ENCODE assay signal across 8 mouse cellular contexts in the genomic region with DNA sequence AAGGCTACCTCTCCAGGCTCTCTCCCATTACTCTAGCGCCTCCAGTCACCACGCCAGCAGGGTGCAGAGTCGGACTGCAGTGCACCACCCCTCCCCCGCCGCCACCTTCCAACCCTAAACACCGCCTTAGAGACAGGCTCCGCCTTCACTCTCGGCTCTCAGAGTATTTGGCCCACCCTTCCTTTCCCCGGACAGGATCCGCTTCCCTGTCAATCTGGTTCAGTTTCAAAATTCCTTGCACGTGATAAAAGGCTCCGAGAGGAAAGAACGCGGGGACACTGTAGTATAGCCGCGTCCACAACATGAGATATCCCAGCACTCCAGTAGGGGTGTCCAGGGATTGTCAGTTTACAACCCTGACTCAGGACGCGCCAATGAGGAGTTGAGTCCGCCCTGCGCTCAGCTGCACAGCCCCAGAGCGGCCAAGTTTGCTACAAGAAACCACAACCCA. TPM values are rescaled to one million over a fixed set of nuclear protein-coding genes. Genes with fewer than 3 reads are reported as not detected.
DNase-seq lines count a peak whose midpoint lies in the region; TF ChIP-seq lines count a peak whose summit lies in the region.
"Had no signal": no experiment of that assay in that cellular context is flagged by ENCODE, and none has a peak within 500 bp of the region (broad histone marks: within the 10 kb centered on the region; RNA-seq: fewer than 3 reads in every experiment).

No protein-coding gene starts in this region.

- TF ChIP-seq POLR2A in brain, embryonic 14.5 days (IDR thresholded peaks at IDR 0.05; ENCODE audit: borderline replicate concordance, extremely low read depth, insufficient read depth, insufficient read length, poor library complexity, severe bottlenecking) = no peak
- no peak for TF ChIP-seq POLR2A in embryonic fibroblast, embryonic 13.5 days (IDR thresholded peaks at IDR 0.05; ENCODE audit: low read depth, low read length)
- no peak for TF ChIP-seq POLR2A in small intestine, adult 2 months (IDR thresholded peaks at IDR 0.05; ENCODE audit: low read depth, low read length)

- TF ChIP-seq CTCF in brain, embryonic 14.5 days (IDR thresholded peaks at IDR 0.05; ENCODE audit: borderline replicate concordance, extremely low read depth, insufficient read depth, insufficient read length) = 0 out of 2 replicates have a peak, but pooled peaks have one; percentile 25
- peak; percentile 72; the same call in 1 of the 2 replicates for TF ChIP-seq CTCF in embryonic fibroblast, embryonic 13.5 days (IDR thresholded peaks at IDR 0.05; ENCODE audit: borderline replicate concordance, insufficient read depth, low read length)
- TF ChIP-seq CTCF in small intestine, adult 2 months (IDR thresholded peaks at IDR 0.05; ENCODE audit: extremely low read depth, insufficient read length, insufficient replicate concordance, low read depth, low read length) = no peak

- WGBS in small intestine, adult 2 months = under 1% methylated on average over 21 of the region's 21 CpGs

- intact Hi-C loops in left cerebral cortex, postnatal 4 days (cut with DNase I) = loop anchor here (5.0 to 10.0 kb wide), 2 partner anchors 139 to 503 kb away; no protein-coding TSS in a partner anchor

- DNase-seq in brain, embryonic 14.5 days (ENCODE audit: low read depth) = peak; percentile 88
- DNase-seq in heart, adult 8-10 months (ENCODE audit: low spot score) = peak; percentile 96
- peak; percentile 94 to 95 for DNase-seq in kidney, adult 8-10 months
- DNase-seq in left cerebral cortex, postnatal 4 days = peak; percentile 67
- DNase-seq in mesoderm, embryonic 11.5 days (ENCODE audit: low read depth, low spot score) = peak; percentile 83

- H3K4me1 ChIP-seq in embryonic fibroblast, embryonic 13.5 days (ENCODE audit: control insufficient read depth, insufficient read depth, low read length) = no peaks in the 10 kb centered on the region
- H3K4me1 ChIP-seq in small intestine, adult 2 months (ENCODE audit: control insufficient read depth, insufficient read depth, insufficient read length, low read length) = no peaks in the 10 kb centered on the region

- H3K36me3 ChIP-seq in small intestine, adult 2 months (ENCODE audit: control insufficient read depth, insufficient read depth, low read length) = no peaks in the 10 kb centered on the region

- H3K4me3 ChIP-seq in embryonic fibroblast, embryonic 13.5 days (ENCODE audit: insufficient read depth, low read length) = peak overlapping the region; percentile 54
- H3K4me3 ChIP-seq in small intestine, adult 2 months (ENCODE audit: low read depth, low read length) = peak overlapping the region; percentile 67

- H3K27me3 ChIP-seq in small intestine, adult 2 months (ENCODE audit: control insufficient read depth, insufficient read depth, low read length) = peaks cover 7% of the 10 kb centered on the region; the same call in 1 of the 2 replicates

- no peak overlapping the region for H3K27ac ChIP-seq in embryonic fibroblast, embryonic 13.5 days (ENCODE audit: insufficient read depth, low read length)
- peak overlapping the region; percentile 86 for H3K27ac ChIP-seq in small intestine, adult 2 months (ENCODE audit: insufficient read depth, low read depth, low read length)

RNA-seq across cellular contexts. Expression of gene Adamts9, which starts 2.0 kb away (rescaled TPM):
- polyA plus RNA-seq in brain, embryonic 14.5 days (2012; rRNA removed) = 2.0 and 4.2 TPM in 2 replicates
- 7.3 and 12.4 TPM in 2 replicates for polyA plus RNA-seq in embryonic fibroblast, embryonic 13.5 days (2011; ENCODE audit: insufficient read length, low read depth, missing spikeins)
- total RNA-seq in heart, adult 8-10 months (2022) = 10 to 100 TPM in 3 of 4 experiments, 1 to 10 TPM in 1; 5.9 to 12.6 (median 11.5) TPM
- total RNA-seq in left cerebral cortex, postnatal 4 days (2021) = 1 to 10 TPM; 7.7 to 8.3 TPM
- 1.1 and 1.8 TPM in 2 replicates for polyA plus RNA-seq in small intestine, adult 2 months (2012; rRNA removed)
- total RNA-seq: neutrophil, adult 5-6 weeks had no signal
